Mouse (Mus musculus) thymus, adult 2 months (tissue): ENCODE measurements at regions not wholly inside any gene's neighbourhood (a gene's known extent, or its start where the extent isn't known, plus 50 kb on each side); places are given as distances from the start of the nearest gene placed in this dataset.

Experiments
- CTCF ChIP-seq: fragments of 200-500 bp; IDR thresholded peaks from 2 replicates; pipeline ENCODE4 v1.5.1; 2012; ENCODE audit warnings: mild to moderate bottlenecking, control low read depth, low read length, moderate library complexity, borderline replicate concordance; ENCODE audit not compliant: control insufficient read depth, poor library complexity, insufficient read depth; ENCODE audit errors: extremely low read depth
- POLR2A ChIP-seq: fragments of 200-500 bp; IDR thresholded peaks from 2 replicates; pipeline ENCODE4 v1.6.1; 2012; ENCODE audit warnings: mild to moderate bottlenecking, low read length, control low read depth, moderate library complexity; ENCODE audit not compliant: control insufficient read depth, poor library complexity, insufficient read depth; ENCODE audit errors: extremely low read depth

GRCm38 (mm10) chr5:12209631-12210030 lies 173.6 kb upstream of the Sema3d start:
- no peak for TF ChIP-seq CTCF
- no peak for TF ChIP-seq POLR2A
